Mouse (Mus musculus) C2C12 (cell line): ENCODE measurements around the gene Rbp1. TPM values are rescaled to one million over a fixed set of nuclear protein-coding genes. Genes with fewer than 3 reads are reported as not detected.

Experiments
- H3K27me3 ChIP-seq: one replicate; pipeline ENCODE4 v1.6.1; 2011; ENCODE audit not compliant: control insufficient read depth, insufficient read depth, insufficient read length
- H3K36me3 ChIP-seq: one replicate; pipeline ENCODE4 v1.6.1; 2011; ENCODE audit not compliant: control insufficient read depth, insufficient read depth
- H3K4me3 ChIP-seq: one replicate; pipeline ENCODE4 v1.5.1; 2011; ENCODE audit warnings: mild to moderate bottlenecking, control low read depth; ENCODE audit not compliant: poor library complexity, insufficient read depth, severe bottlenecking
- H3K79me2 ChIP-seq: one replicate; pipeline ENCODE4 v1.6.1; 2011; ENCODE audit not compliant: control insufficient read depth, insufficient read depth
- H3K79me3 ChIP-seq: one replicate; pipeline ENCODE4 v1.6.1; 2011; ENCODE audit warnings: low read depth, control low read depth
- H3ac ChIP-seq: one replicate; pipeline ENCODE3; 2011; ENCODE audit warnings: low read depth; ENCODE audit not compliant: control insufficient read depth, insufficient read length
- CEBPB ChIP-seq: IDR thresholded peaks from one replicate; pipeline ENCODE4 v1.6.1; 2011; ENCODE audit warnings: low read depth, mild to moderate bottlenecking, control low read depth, moderate library complexity
- CTCF ChIP-seq: IDR thresholded peaks from one replicate; pipeline ENCODE4 v1.5.1; 2011; ENCODE audit not compliant: control insufficient read depth, insufficient read depth, insufficient read length
- FOSL1 ChIP-seq: IDR thresholded peaks from one replicate; pipeline ENCODE4 v1.8.0; 2011; ENCODE audit warnings: mild to moderate bottlenecking, low read length; ENCODE audit not compliant: poor library complexity, insufficient read depth, severe bottlenecking
- MAX ChIP-seq: IDR thresholded peaks from one replicate; pipeline ENCODE4 v1.6.1; 2011; ENCODE audit warnings: mild to moderate bottlenecking, control low read depth
- MYOD1 ChIP-seq: IDR thresholded peaks from one replicate; pipeline ENCODE4 v1.6.1; 2011; ENCODE audit warnings: low read depth; ENCODE audit not compliant: control insufficient read depth, insufficient read length
- MYOG ChIP-seq: IDR thresholded peaks from one replicate; pipeline ENCODE4 v1.6.1; 2011; ENCODE audit not compliant: control insufficient read depth, insufficient read length; ENCODE audit errors: extremely low read depth
- USF1 ChIP-seq: IDR thresholded peaks from one replicate; pipeline ENCODE4 v1.6.1; 2011; ENCODE audit warnings: low read depth, mild to moderate bottlenecking, control low read depth, moderate library complexity
- polyA plus RNA-seq: library from polyadenylated mRNA; unstranded; fragments of >200 nt; fragmentation: generic; extraction: Trizol; gene quantifications from one replicate; pipeline ENCODE4 v1.2.1, GENCODE M21; 2012; ENCODE audit warnings: missing spikeins

Gene Rbp1
- polyA plus RNA-seq, 1 experiment, result 19.3 TPM

- H3ac ChIP-seq, result no peak overlapping the region
- no peaks in the 10 kb centered on the region for H3K79me2 ChIP-seq
- H3K27me3 ChIP-seq, result no peaks in the 10 kb centered on the region
- H3K36me3 ChIP-seq, result no peaks in the 10 kb centered on the region
- no peaks in the 10 kb centered on the region for H3K79me3 ChIP-seq
- TF ChIP-seq FOSL1 (no peak), MYOG (no peak), MAX (no peak), USF1 (no peak), CTCF (no peak), CEBPB (no peak), MYOD1 (no peak)
- H3K4me3 ChIP-seq, result no peak overlapping the region
Observed at GRCm38 (mm10) chr9:98425351-98425880, 2.7 kb downstream of the Rbp1 start.

- Histone ChIP-seq H3K79me2 (no peaks in the 10 kb centered on the region), H3K4me3 (no peak overlapping the region), H3K79me3 (no peaks in the 10 kb centered on the region), H3K36me3 (no peaks in the 10 kb centered on the region), H3ac (no peak overlapping the region), H3K27me3 (no peaks in the 10 kb centered on the region)
- TF ChIP-seq MYOD1, result no peak
- TF ChIP-seq MAX, result no peak
- no peak for TF ChIP-seq FOSL1
- TF ChIP-seq USF1, result no peak
- no peak for TF ChIP-seq CEBPB
- TF ChIP-seq CTCF, result no peak
- no peak for TF ChIP-seq MYOG
Observed at GRCm38 (mm10) chr9:98427906-98428517, 5.3 kb downstream of the Rbp1 start.

DNA sequence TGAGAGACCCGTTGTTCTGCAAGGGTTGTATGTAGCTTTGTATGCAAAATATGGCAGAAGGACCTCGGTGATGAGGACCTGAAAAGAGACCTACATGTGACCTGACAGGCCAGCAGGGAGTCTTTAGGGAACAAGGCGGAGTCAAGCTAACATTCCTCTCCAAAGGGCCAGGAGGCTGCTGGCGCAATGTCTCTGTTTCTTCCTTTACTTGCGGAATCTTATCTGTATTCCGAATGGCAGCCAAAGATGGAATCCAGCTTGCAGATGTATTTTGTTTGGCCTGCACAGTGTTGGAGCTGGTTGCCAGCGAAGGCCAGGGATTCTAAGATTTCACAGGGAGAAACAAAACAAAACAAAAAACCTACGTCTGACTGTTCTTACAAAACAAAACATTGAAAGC lies 6.0 kb downstream of the Rbp1 start:
- Histone ChIP-seq H3K27me3 (no peaks in the 10 kb centered on the region), H3K36me3 (no peaks in the 10 kb centered on the region), H3K4me3 (no peak overlapping the region), H3K79me3 (no peaks in the 10 kb centered on the region), H3ac (no peak overlapping the region), H3K79me2 (no peaks in the 10 kb centered on the region)
- TF ChIP-seq USF1 (no peak), MYOG (no peak), MYOD1 (no peak), MAX (no peak), CEBPB (no peak), CTCF (no peak), FOSL1 (no peak)

GRCm38 (mm10) chr9:98429806-98430205 lies 7.0 kb downstream of the Rbp1 start:
- no peak for TF ChIP-seq CTCF
- H3K79me3 ChIP-seq, result no peaks in the 10 kb centered on the region
- no peaks in the 10 kb centered on the region for H3K79me2 ChIP-seq
- H3ac ChIP-seq, result no peak overlapping the region
- H3K27me3 ChIP-seq, result no peaks in the 10 kb centered on the region
- H3K36me3 ChIP-seq, result no peaks in the 10 kb centered on the region
- H3K4me3 ChIP-seq, result no peak overlapping the region

DNA sequence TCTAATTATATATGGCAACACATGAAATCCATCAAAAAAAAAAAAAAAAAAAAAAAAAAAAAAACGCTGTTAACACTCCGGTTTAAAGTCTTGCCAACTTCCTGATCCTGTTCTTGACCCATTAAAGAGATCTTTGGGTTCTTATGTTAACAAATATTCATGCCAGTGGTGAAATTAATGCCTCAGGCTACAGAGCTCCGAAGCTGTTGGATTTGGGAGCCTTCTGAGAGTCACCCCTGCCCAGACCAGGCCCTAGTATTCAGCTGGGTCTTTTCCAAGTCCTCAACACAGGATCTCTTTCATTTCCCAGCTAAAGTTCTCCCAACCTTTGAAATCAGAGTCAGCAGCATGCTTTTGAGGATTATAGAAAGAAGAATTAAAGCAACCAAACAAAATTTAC lies 7.8 kb downstream of the Rbp1 start:
- no peak overlapping the region for H3ac ChIP-seq
- no peaks in the 10 kb centered on the region for H3K36me3 ChIP-seq
- H3K79me2 ChIP-seq, result no peaks in the 10 kb centered on the region
- no peaks in the 10 kb centered on the region for H3K27me3 ChIP-seq
- H3K4me3 ChIP-seq, result no peak overlapping the region
- H3K79me3 ChIP-seq, result no peaks in the 10 kb centered on the region
- TF ChIP-seq MAX, result no peak
- TF ChIP-seq MYOG, result no peak
- no peak for TF ChIP-seq CTCF
- no peak for TF ChIP-seq CEBPB
- no peak for TF ChIP-seq MYOD1
- TF ChIP-seq FOSL1, result no peak
- TF ChIP-seq USF1, result no peak

GRCm38 (mm10) chr9:98433021-98433420 lies 10.3 kb downstream of the Rbp1 start:
- Histone ChIP-seq H3K4me3 (no peak overlapping the region), H3ac (no peak overlapping the region), H3K79me3 (no peaks in the 10 kb centered on the region), H3K27me3 (no peaks in the 10 kb centered on the region), H3K79me2 (no peaks in the 10 kb centered on the region), H3K36me3 (no peaks in the 10 kb centered on the region)
- TF ChIP-seq MYOD1 (no peak), USF1 (no peak), FOSL1 (no peak), CEBPB (no peak), CTCF (no peak), MAX (no peak), MYOG (no peak)
